ENCODE assay signal across 20 mouse cellular contexts in genomic region chr6:126996399-126996798, GRCm38 (mm10). TPM values are rescaled to one million over a fixed set of nuclear protein-coding genes. Genes with fewer than 3 reads are reported as not detected.
A peak's percentile ranks its signal among the peaks of the same experiment; 100 is the strongest.
DNase-seq lines count a peak whose midpoint lies in the region; ATAC-seq lines count a peak whose summit lies in the region.
"Had no signal": no experiment of that assay in that cellular context is flagged by ENCODE, and none has a peak within 500 bp of the region (broad histone marks: within the 10 kb centered on the region; RNA-seq: fewer than 3 reads in every experiment).

No protein-coding gene starts in this region.

- no peaks in the 10 kb centered on the region for H3K27me3 ChIP-seq in heart, embryonic 13.5 days (replicated peaks)
- H3K27me3 ChIP-seq in midbrain, embryonic 16.5 days (ENCODE audit: control insufficient read depth, insufficient read depth, low read depth, low read length), result no peaks in the 10 kb centered on the region
- H3K27me3 ChIP-seq: hindbrain, embryonic 13.5 days; limb, embryonic 13.5 days had no signal

- H3K4me3 ChIP-seq in heart, embryonic 13.5 days, result no peak overlapping the region
- no peak overlapping the region for H3K4me3 ChIP-seq in midbrain, embryonic 16.5 days (ENCODE audit: low read depth, low read length)
- H3K4me3 ChIP-seq: hindbrain, embryonic 13.5 days; limb, embryonic 13.5 days; myocyte had no signal

- H3K9me3 ChIP-seq in heart, embryonic 13.5 days, result no peaks in the 10 kb centered on the region
- no peaks in the 10 kb centered on the region for H3K9me3 ChIP-seq in midbrain, embryonic 16.5 days (replicated peaks; ENCODE audit: control insufficient read depth, low read length, poor library complexity, severe bottlenecking)
- H3K9me3 ChIP-seq: hindbrain, embryonic 13.5 days; limb, embryonic 13.5 days had no signal

- H3K9ac ChIP-seq in heart, embryonic 13.5 days, result no peak overlapping the region
- no peak overlapping the region for H3K9ac ChIP-seq in midbrain, embryonic 16.5 days (ENCODE audit: low read depth, low read length)
- H3K9ac ChIP-seq: hindbrain, embryonic 13.5 days; limb, embryonic 13.5 days had no signal

- H3K4me2 ChIP-seq in heart, embryonic 13.5 days, result no peak overlapping the region
- H3K4me2 ChIP-seq in midbrain, embryonic 16.5 days (ENCODE audit: low read length), result no peak overlapping the region
- H3K4me2 ChIP-seq: hindbrain, embryonic 13.5 days; limb, embryonic 13.5 days had no signal

- H3K36me3 ChIP-seq in heart, embryonic 13.5 days, result no peaks in the 10 kb centered on the region
- no peaks in the 10 kb centered on the region for H3K36me3 ChIP-seq in midbrain, embryonic 16.5 days (ENCODE audit: control insufficient read depth, insufficient read depth, low read length)
- H3K36me3 ChIP-seq: hindbrain, embryonic 13.5 days; limb, embryonic 13.5 days had no signal

- no peaks in the 10 kb centered on the region; the same call in 1 of the 2 replicates for H3K4me1 ChIP-seq in heart, embryonic 13.5 days
- no peaks in the 10 kb centered on the region for H3K4me1 ChIP-seq in midbrain, embryonic 16.5 days (ENCODE audit: control insufficient read depth, insufficient read depth, low read length)
- H3K4me1 ChIP-seq: hindbrain, embryonic 13.5 days; limb, embryonic 13.5 days had no signal

- H3K27ac ChIP-seq in heart, embryonic 13.5 days (replicated peaks), result 0 out of 2 replicates have a peak overlapping the region, but pooled peaks have one; percentile 26
- no peak overlapping the region for H3K27ac ChIP-seq in midbrain, embryonic 16.5 days (ENCODE audit: low read length)
- H3K27ac ChIP-seq: hindbrain, embryonic 13.5 days; limb, embryonic 13.5 days had no signal

- no peak for DNase-seq in heart, postnatal 36 days
- peak; percentile 88 for DNase-seq in 416B (ENCODE audit: low read depth)
- peak; percentile 11 for DNase-seq in brain, adult 2 months (ENCODE audit: low read depth, low spot score)
- DNase-seq in lung, postnatal 25 days (ENCODE audit: low spot score), result peak; percentile 16
- no peak for DNase-seq in urinary bladder, postnatal 25 days (ENCODE audit: low spot score)
- no peak for DNase-seq in spleen, postnatal 10 days (ENCODE audit: low spot score in 2 of 2)
- DNase-seq: cerebellum, adult 8-10 months; kidney, postnatal 25 days had no signal

- no peak for ATAC-seq in heart, embryonic 13.5 days (ENCODE audit: extremely low read depth, insufficient number of reproducible peaks, low FRiP score, low TSS enrichment)
- no peak for ATAC-seq in midbrain, embryonic 16.5 days
- ATAC-seq: intestine, embryonic 16.5 days had no signal

- 63% methylated on average over 5 of the region's 5 CpGs for WGBS in heart, embryonic 13.5 days
- WGBS in midbrain, embryonic 16.5 days, result 86% methylated on average over 5 of the region's 5 CpGs

- intact Hi-C loops in heart, postnatal 36 days (cut with DNase I), result no loop called here

RNA-seq across cellular contexts. Expression of gene Fgf6, which starts 19.0 kb away (rescaled TPM):
- 0.17 TPM in 1 of 2 replicates, not detected in the other for polyA plus RNA-seq in heart, embryonic 13.5 days (2015; fragmentation: Nextera tagmentation; extraction: Ambion mirVana)
- total RNA-seq in heart, postnatal 36 days (2021), result under 1 TPM; 0.22 to 0.81 TPM
- not detected in 2 replicates for polyA plus RNA-seq in midbrain, embryonic 16.5 days (2015; fragmentation: Nextera tagmentation; extraction: Ambion mirVana)
- total RNA-seq: left cerebral cortex, adult 18-20 months; megakaryocyte-erythroid progenitor cell, adult 5-6 weeks had no signal
- polyA plus RNA-seq: brain, embryonic 14.5 days; C2C12; gonadal fat pad, adult 2 months; intestine, embryonic 16.5 days; myocyte; urinary bladder, adult 2 months had no signal

RNA-seq across cellular contexts. Expression of gene D6Wsu163e, which starts 56.6 kb away (rescaled TPM):
- 12.5 and 13.7 TPM in 2 replicates for polyA plus RNA-seq in heart, embryonic 13.5 days (2015; fragmentation: Nextera tagmentation; extraction: Ambion mirVana)
- total RNA-seq in heart, postnatal 36 days (2021), result 10 to 100 TPM; 11.2 to 13.5 TPM
- polyA plus RNA-seq in midbrain, embryonic 16.5 days (2015; fragmentation: Nextera tagmentation; extraction: Ambion mirVana), result 31.8 and 36.2 TPM in 2 replicates

RNA-seq across cellular contexts. Expression of gene Rad51ap1, which starts 57.0 kb away (rescaled TPM):
- polyA plus RNA-seq in heart, embryonic 13.5 days (2015; fragmentation: Nextera tagmentation; extraction: Ambion mirVana), result 28.0 and 34.4 TPM in 2 replicates
- 1 to 10 TPM; 1.3 to 1.7 TPM for total RNA-seq in heart, postnatal 36 days (2021)
- polyA plus RNA-seq in midbrain, embryonic 16.5 days (2015; fragmentation: Nextera tagmentation; extraction: Ambion mirVana), result 13.3 and 14.5 TPM in 2 replicates

Comparison
In these comparisons a context has a peak if more than half of its experiments do, and no peak if none do; other contexts are left out.
1. DNase-seq: peak in 416B (single experiment), brain, adult 2 months (single experiment) and lung, postnatal 25 days (single experiment); none in heart, postnatal 36 days (0 of 2), urinary bladder, postnatal 25 days (single experiment) and spleen, postnatal 10 days (0 of 2).